Mouse (Mus musculus) olfactory bulb, adult 2 months (tissue): ENCODE data around the gene Ggcx.

Experiments used
- CTCF ChIP-seq: fragments of 200-500 bp; IDR thresholded peaks from 2 replicates; pipeline ENCODE4 v1.5.1; 2012; ENCODE audit warnings: low read depth, mild to moderate bottlenecking, low read length, moderate library complexity; ENCODE audit not compliant: insufficient read depth
- POLR2A ChIP-seq: fragments of 200-500 bp; IDR thresholded peaks from 2 replicates; pipeline ENCODE4 v1.6.1; 2012; ENCODE audit warnings: mild to moderate bottlenecking, low read depth, low read length, moderate library complexity; ENCODE audit not compliant: insufficient read depth

DNA sequence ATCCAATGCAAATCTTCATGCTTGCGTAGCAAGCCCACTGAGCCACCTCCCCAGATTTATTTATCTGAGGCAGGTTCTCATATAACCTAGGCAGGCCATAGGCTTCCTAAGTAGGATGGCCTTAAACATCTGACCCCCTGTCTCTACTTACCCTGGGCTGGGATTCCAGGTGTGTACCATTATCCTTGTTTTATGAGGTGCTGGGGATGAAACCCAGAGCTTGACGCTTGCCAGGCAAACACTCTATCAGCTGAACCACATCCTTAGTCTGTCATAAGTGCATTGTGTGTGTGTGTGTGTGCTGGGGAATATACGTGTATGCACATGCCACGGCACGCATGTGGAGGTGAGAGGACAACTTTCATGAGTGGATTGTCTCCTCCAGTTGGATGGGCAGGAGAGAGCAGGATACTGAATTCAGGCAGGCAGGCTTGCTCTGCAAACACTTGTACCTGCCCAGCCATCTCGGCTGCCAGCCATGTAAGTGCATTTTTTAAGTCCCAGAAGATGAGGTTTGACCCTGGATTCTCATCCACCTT, 25.2 kb upstream of the Ggcx start:
- no peak for TF ChIP-seq CTCF
- TF ChIP-seq POLR2A: no peak
